Mouse (Mus musculus) frontal cortex, postnatal 25 days (tissue): ENCODE measurements around the gene Pkig.
"Not testable (repeated sequence)": the region's sequence is repeated elsewhere in the genome, so short reads cannot be mapped to it uniquely, and the experiment has no call there.

ENCODE experiments used
- DNase-seq, 2 experiments: peaks; one replicate each; pipeline ENCODE4 v3.0.0; 2022; ENCODE audit warnings: low spot score in 2 of 2

The Pkig gene

DNA sequence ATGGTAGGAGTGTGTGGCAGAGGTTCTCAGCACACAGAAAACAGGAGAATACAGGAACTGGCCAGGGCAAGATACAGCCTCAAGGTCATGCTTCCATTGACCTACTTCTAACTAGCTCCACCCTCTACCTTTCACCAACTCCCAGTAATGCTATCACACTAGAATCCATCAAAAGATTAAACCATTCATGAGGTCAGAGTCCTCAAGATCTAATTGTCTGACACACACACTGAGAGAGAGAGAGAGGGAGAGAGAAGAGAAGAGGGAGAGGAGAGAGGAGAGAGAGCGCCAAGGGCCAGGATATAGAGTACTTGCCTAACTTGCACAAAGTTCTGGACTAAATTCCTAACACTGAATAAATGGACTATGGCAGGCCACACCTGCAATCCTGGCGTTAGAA, 24.2 kb downstream of the Pkig start:
- DNase-seq = no peak

DNA sequence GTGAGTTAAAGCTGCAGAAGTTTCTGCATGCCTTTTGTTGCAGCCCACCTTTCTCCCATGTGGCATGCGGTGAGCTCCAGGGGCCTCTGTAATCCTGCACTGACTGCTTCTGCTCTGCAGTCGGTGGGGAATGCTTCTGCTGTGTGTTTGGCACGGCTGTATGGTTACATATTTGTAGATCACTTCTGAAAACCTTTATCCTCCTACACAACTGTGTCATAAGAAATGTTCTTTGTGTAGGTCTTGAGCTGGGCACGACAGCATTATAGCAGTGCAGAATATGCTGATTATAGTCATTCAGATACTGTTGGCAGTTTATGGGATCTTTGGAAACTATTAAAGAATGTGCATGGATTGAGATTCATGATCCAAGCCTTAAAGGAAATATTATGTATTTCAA, 27.1 kb downstream of the Pkig start:
- DNase-seq = no peak

DNA sequence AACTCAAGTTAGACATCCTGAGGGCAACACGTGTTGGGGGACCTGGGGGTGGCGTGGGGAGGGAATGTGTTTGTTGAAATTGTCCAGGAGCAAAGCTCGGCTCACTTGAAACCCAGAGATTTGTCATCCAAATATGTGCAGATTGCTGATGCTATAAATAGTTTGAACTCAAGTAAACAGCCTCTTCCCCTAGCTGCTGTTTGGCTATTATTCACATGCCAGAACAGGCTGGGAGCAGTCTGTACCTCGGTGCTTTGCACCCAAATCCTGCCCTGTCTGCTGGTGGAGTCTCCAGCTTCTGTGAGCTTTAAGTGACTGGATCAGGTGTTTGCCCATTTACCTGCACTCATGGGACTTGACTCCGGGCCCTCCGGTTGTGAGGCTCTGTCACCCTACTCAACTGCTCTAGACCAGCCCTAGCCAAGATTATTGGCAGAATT, 27.6 kb downstream of the Pkig start:
- DNase-seq = peak in 1 of 2 experiments; percentile 34

DNA sequence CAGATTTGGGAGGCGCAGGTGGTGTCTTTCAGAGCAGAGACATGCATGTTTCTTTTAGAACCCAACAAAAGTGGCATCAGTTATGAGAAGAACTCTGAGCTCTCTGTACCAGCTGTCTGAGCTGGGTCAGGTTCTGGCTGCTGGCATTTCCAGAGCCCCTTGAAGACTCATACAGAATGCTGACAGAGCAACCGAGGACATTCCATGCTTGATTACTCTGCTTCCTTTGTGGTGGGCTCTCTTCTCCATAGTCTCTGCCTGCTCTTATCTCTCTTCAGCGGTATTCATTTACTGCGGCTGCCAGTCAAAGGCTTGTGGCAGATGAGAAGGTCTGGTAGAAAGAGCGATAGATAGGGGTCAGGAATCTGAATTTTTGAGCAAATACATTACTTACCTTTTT, 28.0 kb downstream of the Pkig start:
- no peak for DNase-seq

DNA sequence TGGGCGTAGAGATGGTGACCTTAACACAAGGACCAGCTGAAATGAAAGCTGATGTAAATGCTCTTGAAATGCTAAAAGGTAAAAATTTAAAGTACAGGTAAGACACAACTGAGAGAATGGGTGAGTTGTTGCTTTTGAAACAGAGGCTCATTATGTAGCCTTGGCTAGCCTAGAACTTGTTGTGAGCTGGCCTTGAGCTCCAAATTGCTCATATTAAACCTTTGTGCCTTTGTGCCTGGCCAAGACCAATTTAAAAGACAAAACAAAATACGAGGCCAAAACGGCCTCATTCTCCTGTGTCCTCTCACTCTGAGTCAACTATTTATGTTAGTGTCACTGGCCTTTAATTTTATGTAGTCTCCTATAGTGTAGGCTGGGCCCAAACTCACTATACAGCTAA, 28.7 kb downstream of the Pkig start:
- DNase-seq = no peak

DNA sequence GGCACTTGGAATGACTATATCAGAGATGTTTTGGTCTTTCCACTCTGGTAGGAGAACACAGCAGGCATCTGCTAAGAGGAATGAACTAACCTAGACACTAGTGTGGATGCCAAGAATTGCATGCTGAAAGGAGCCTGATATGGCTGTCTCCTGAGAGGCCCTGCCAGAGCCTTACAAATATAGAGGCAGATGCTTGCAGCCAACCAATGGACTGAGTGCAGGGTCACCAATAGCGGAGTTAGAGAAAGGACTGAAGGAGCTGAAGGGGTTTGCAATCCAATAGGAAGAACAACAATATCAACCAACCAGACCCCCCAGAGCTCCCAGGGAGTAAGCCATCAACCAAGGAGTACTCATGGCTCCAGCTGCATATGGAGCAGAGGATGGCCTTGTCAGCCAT, 30.2 kb downstream of the Pkig start:
- not testable (repeated sequence) for DNase-seq

DNA sequence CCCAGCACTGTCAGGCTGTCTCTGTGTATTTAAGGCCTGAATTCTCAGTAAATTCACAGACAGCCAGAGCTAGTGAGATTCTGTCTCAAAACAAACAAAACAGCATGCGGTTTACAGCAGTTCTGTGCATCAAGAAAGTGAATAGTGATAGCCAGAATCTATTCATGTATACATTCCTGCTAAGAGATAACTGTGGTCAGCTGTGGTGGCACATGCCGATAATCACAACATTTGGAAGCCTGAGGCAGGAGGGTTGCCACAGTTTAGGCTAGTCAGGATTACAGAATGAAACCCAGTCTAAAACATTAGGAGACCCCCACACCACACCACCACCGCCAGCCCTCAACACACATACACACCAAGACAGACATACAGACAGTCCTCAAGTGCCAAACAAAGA, 31.6 kb downstream of the Pkig start:
- DNase-seq = no peak

DNA sequence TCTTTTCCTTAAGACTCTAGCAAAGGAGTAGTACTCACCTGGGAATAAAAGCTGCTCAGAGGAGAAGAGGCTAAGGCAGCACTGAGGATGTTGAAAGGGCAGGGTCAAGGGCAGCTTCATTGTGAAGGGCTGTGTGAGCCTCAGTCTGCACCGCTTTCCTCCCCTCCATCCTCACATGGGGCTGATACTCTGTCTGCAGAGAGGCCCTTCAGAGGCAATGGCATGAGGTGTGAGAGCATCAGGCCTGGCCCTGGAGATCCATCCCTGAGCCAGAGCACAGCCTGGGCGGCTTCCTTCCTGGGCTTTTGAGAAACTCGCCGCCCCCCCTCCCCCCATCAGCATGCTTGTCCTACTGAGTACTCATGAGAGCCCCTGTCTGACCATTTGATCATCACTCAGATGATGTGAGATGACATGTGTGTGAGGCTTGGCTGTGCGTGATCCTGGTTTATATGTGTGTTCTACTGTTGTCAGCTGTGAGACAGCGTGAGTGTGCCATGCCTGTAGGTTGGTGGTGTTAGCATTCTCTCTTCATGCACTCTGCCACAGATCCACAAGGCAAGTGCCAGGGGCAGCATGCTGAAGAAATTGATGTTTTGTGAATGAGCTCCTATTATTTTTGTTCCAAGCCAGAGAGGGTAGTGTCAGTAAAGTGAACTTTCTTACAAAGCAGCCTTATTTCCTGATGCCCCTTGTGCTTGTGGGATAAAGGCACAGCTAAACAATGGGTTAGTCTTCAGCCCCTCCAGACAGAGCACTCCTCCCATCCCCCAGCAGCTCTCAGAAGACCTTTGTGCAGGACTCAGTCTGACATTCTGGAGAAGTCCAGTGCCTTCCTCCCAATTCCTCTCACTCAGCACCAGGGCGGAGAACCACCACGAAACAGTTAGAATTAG, 32.5 kb downstream of the Pkig start:
- DNase-seq = no peak

DNA sequence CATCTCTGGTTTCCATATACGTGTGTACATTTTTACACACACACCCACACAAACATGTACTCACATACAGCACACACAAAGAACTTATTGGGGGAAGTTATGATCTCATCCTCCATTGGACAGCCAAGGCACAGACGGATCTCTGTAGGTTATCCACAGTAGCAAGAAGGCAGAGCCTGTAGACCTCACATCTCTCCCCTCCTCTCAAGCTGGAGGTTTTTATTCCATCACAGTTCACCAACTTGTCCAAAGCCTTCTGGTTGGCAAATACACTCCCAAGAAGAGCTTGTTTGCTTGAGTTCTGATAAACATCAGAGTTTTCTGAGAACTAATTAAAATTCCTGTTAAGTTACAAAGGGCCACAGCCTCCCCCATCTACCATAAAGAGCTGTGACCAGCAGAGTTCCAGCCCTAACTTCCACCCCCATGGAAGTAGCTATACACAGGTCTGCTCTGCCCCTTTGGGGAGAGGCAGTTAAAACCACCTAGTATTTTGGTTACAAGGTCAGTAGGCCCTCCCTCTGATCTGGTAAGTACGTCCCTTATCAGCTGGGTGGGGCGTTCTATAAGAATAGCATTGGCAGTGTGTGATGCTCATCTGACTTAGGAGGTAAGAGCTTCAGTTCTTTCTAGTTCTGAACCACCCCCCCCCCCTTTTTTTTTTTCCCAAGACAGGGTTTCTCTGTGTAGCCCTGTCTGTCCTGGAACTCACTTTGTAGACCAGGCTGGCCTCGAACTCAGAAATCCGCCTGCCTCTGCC, 33.8 kb downstream of the Pkig start:
- no peak for DNase-seq

DNA sequence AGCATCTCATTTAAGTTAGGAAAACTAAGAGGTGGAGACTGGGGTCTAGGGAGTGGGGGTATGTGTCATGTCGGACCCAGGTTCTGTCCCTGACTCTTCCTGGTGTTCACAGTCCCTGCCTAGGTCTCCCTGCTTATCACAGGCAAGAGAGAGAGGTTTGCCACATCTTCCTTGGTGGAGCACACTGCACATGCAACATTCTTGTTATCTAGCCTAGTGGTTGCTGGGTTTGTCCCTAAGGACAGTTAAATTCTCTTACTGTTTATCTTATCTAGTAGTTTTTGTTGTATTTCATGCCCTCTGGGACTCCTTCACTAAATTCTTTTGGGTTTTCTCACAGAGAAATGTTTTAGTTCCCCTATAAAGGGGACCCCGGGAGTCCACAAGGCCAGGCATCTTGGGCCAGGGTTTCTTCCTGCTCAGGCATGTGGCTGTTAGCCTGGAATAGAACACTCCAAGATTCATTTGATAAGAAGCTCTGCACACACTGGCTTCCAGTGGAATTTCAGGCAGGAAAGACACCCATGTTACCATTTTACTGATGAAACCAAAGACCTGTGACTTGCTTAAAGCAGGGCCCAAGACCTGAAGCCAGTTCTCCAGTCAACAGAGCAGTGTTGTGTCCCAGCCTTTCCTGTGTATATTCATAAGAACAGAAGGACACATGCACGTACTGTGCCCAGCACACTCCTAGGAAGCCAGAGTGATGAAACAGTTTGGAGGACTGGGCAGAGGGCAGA, 34.9 kb downstream of the Pkig start:
- DNase-seq = no peak

DNA sequence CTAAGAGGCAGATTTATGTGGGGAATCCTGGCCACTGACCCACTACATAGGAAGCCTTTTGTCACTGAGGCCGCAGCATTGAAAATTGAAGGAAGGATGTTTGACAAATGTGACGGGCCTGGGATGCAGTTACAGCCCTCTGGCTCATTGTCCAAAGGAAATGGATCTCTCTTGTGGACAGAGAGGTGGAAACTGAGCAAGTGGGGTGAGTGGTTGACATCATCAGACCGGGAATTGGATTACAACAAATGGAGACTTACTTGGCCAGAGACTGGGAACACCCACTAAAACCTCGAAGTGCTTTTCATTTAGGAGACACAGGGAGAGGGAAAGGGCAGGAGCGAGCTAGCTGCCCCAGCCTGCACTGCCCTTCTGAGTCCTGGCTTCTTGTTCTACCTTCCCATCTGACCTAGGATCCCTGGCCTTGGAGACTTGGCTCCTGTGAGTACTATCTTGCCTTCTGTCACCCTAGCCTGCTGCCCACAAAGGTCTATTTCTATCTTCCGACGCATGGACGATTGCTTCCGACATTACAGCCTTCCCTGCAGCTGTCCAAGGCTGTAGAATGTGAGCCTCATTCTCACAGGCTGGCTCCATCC, 35.6 kb downstream of the Pkig start:
- no peak for DNase-seq

DNA sequence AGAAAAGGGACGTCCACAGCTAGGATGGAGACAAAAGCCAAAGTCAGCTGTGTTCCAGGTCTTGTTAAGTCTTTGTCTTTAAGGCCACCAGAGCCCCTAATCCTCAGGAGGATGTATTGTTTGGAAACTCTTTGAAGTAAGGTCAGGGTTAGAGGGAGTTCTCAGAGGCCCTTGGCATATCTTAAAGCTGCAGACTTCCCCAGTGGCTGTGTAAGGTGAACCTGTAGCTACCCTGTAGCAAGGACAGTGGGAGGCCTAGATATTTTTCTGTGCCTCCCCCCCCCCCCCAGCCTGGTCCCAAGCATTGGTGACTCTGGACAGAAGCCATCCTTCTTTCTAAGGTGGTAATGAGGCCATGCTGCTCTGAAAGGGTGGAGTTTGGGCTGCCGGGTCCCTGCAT, 38.6 kb downstream of the Pkig start:
- DNase-seq = no peak

DNA sequence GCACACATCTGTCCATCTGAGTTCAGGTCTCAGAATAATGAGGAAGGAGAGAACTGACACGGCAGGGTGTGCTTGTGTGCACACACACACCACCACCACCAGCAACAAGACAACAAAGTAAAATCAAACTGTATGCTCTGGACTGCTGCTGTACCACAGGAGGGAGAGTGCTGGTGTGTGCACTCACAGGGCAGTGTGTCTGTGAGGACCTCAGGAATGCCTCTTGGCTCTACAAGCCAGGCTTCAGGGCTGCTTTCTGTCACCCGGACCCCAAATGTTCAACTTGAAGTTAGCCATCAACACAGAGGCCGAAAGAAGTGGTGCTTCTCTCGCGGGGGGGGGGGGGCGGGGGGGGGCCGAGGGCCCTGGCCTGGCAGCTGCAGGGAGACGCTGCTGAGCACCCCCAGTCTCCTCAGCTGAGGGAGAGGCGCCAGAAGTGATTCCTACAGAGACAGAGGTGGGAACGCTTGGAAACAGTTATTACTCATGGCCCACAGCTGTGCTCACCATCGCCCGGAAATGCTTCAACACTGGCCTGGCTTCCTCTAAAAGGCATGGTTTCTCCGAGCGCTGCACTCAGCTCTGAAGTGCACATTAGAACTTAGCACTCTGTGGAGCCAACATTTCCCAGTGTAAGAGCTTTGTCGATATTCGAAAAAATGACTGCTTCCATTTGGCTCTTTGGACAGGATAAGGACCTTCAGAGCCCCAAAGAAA, 39.7 kb downstream of the Pkig start:
- no peak for DNase-seq

DNA sequence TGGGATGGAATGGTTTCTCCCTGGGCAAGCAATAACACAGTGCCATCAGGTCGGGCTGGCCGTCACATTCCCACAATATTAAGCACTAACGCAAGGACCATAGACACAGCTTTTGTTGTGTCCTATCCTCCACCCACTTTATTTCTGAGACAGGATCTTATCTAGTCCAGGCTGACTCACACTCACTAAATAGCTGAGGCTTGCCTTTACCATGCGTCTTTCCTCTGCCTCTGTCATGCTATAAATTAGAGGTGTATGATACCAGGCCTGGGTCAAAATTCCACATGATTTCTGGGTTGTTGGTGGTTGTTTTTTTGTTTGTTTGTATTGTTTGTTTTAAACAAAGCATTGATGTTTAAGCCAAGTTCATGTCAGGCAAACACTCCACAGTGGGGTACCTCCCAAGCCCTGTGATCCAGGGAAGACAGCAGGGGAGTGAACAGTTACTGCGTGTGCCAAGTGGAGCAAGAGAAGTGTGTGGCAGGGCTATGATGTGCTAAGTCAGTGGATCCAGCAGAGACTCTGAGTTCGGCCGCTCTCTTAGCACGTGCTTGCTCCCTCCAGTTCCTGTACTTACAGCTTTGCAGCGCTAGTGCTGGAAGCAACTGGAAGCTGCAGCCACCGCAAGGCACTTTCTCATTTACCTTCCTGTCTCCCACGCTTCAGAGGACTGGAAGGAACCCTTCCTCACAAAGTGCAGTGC, 41.0 kb downstream of the Pkig start:
- DNase-seq = no peak

DNA sequence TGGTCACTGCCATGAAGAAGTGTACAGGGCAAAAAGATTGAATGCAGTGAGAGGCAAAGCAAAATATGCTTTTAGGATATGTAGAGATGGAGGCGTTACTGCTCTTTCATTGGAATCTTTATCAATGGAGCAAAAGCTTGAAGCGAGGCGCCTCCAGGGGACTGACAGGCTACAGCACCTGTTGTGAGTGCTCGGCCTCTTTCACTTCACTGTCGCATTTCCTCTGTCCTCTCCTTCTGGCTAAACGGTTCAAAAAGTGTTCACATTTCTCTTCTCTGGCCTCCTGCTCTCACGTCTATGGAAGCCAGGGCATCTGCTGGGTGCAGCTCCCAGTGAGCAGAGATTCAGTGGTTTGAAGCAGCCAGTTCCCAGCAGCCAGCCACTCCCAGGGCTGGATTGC, 44.2 kb downstream of the Pkig start:
- no peak for DNase-seq

DNA sequence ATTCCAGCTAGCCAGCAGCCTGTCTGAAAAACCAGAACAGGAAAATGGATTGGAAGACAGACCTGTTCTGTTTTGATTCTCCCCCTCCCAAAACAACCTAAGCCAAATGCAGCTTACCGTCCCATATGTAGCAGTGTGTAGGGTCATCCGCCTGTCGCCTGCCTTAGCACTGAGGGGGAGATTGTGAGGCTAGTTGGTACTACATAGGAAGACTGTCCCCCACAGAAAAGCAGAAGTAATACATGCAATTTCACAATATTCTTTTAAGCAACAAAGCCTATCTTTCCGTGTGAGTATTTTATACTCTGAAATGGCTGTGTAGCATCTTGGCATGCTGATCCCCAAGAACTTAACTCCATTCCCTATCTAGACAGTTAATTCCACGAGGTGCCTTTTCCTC, 44.7 kb downstream of the Pkig start:
- no peak for DNase-seq

DNA sequence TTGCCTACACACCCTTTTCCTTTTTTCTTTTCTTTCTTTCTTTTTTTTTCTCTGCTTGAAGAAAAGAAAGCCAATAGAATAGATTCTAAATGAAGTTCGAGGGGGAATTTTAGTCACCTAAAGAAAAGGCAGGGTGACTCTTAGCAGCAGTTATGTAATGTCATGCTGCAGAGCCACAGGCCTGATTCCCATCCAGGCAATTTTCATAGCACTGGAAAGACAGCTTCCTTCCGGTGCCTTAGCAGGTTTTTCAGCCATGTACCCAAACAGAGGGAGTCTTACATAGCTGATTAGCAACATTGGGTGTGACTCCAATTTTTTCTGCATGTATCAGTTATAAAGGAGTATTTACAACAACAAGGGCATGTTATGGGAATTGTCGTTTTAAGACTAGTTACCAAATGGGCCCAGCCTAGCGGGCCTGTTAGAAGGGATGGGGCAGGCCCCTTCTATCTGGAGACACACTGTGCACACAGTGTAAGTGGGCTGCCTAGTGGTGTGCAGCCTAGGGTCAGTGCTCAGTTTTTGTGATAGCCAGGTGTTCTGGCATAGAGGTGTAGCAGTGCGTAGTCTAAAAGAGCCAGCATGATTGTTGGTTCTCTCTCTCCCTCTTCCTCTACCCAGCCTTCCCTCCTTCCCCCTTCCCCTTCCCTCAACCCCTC, 45.5 kb downstream of the Pkig start:
- no peak for DNase-seq

DNA sequence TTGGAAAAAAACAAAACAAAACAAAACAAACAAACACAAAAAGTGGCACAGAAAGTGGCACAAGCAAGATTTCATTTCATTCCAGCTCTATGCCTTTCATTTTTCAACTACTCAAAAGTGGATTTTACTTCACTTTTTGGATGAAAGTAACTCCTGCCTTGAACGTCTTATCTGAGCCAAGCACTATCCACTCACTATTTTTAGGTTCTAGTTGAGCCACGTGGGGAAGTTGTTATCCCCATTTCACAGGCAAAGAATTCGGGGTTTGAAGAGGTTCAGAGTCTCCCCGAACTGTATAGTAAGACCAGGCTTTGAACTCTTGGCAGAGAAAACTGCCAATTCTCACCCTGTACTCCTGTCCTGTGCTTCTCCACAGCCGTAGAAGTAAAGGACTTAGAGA, 50.1 kb downstream of the Pkig start:
- no peak for DNase-seq

DNA sequence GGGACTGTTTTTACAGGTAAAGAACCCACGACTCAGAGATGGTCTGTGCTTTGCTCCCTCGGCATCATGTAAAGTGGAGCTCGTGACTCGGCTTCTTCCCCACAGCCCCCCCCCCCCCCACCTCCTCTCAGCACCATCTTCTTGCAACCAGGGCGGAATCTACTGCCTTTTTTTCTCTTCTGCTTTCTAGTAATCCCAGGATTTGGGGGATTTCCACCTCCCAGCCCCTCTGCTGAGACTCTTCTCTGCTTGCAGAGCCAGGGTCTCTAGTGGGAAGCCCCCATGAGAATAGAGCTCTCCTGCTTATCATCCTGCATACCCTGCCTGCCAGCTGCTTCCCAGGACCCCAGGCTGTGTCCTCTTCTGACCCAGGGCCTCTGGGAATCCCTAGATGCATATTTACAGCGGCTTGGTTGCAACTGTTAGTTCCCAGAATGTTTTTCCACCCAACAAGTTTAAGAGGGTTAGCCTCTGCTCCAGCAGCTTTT, 50.6 kb downstream of the Pkig start:
- no peak for DNase-seq

DNA sequence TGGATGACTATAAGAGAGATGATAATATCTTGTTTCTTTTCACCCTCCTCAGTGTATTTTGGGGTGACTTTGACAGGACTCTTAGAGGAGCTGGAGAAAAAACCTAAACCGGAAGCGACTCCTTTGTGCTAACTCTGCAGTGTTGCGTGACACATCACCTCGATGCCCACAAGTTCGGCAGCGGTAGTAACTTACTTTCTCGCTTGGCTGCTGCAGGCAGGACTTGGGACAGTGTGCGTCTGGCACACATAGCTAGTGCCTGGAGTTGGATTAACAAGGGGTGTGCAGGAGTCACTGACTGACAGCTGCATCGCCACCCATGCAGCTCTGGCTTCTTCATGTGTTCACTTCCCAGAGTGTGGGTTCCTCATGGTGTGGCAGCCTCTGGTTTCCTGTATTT, 51.8 kb downstream of the Pkig start:
- no peak for DNase-seq
